In genomic region chr10:60191796-60192195, GRCm38 (mm10) we compare ENCODE assay signal across 8 mouse cellular contexts. TPM values are rescaled to one million over a fixed set of nuclear protein-coding genes. Genes with fewer than 3 reads are reported as not detected.
DNase-seq lines count a peak whose midpoint lies in the region; ATAC-seq lines count a peak whose summit lies in the region.

No protein-coding gene starts in this region.

- H3K27ac ChIP-seq in intestine, embryonic 16.5 days (ENCODE audit: low read length), result no peak overlapping the region

- peak; percentile 79 for ATAC-seq in common myeloid progenitor, adult 5-6 weeks (replicated peaks; ENCODE audit: low read depth, poor library complexity, severe bottlenecking)
- ATAC-seq in intestine, embryonic 16.5 days, result peak; percentile 45

- H3K27me3 ChIP-seq in intestine, embryonic 16.5 days (replicated peaks; ENCODE audit: control insufficient read depth, insufficient read depth, low read length), result no peaks in the 10 kb centered on the region

- no peak overlapping the region for H3K9ac ChIP-seq in intestine, embryonic 16.5 days (ENCODE audit: low read depth, low read length)

- H3K4me1 ChIP-seq in intestine, embryonic 16.5 days (ENCODE audit: control insufficient read depth, insufficient read depth, low read length), result peaks cover 27% of the 10 kb centered on the region

- peak overlapping the region; percentile 30 for H3K4me3 ChIP-seq in intestine, embryonic 16.5 days (ENCODE audit: low read length)

- peak; percentile 70 for DNase-seq in WW6 (ENCODE audit: low read depth, low spot score)
- peak; percentile 76 for DNase-seq in gastrocnemius, postnatal 14 days
- peak; percentile 81 to 86 for DNase-seq in left cerebral cortex, postnatal 25 days (ENCODE audit: low spot score in 2 of 2)
- DNase-seq in mesoderm, embryonic 11.5 days (ENCODE audit: low read depth, low spot score), result peak; percentile 88
- DNase-seq in right cerebral cortex, postnatal 14 days, result peak; percentile 80
- peak; percentile 58 for DNase-seq in yolk sac, embryonic 10.5 days (ENCODE audit: low spot score)

- intact Hi-C loops in gastrocnemius, postnatal 14 days (cut with DNase I; ENCODE audit: low total_unique reads), result loop anchor here (2.0 to 5.0 kb wide), 2 partner anchors 39 to 45 kb away; no protein-coding TSS in a partner anchor
- intact Hi-C loops in left cerebral cortex, postnatal 25 days (cut with DNase I), result loop anchor here (2.0 kb wide), 2 partner anchors 43 to 45 kb away; no protein-coding TSS in a partner anchor

- peak overlapping the region; percentile 50 for H3K4me2 ChIP-seq in intestine, embryonic 16.5 days (ENCODE audit: low read depth, low read length)

- H3K9me3 ChIP-seq in intestine, embryonic 16.5 days (ENCODE audit: control insufficient read depth, low read length), result no peaks in the 10 kb centered on the region

- H3K36me3 ChIP-seq in intestine, embryonic 16.5 days (ENCODE audit: control insufficient read depth, insufficient read depth, low read length), result no peaks in the 10 kb centered on the region

- under 1% methylated on average over 17 of the region's 17 CpGs for WGBS in intestine, embryonic 16.5 days

RNA-seq across cellular contexts. Expression of gene Chst3, which starts 27.3 kb away (rescaled TPM):
- 0.10 TPM in 1 of 2 replicates, not detected in the other for total RNA-seq in common myeloid progenitor, adult 5-6 weeks (2017)
- 1 to 10 TPM; 1.1 to 1.4 TPM for total RNA-seq in gastrocnemius, postnatal 14 days (2021)
- 1.3 and 1.4 TPM in 2 replicates for polyA plus RNA-seq in intestine, embryonic 16.5 days (2015; fragmentation: Nextera tagmentation; extraction: Ambion mirVana)
- total RNA-seq in left cerebral cortex, postnatal 25 days (2021), result 1 to 10 TPM; 1.6 to 1.8 TPM
